Comparison of ENCODE assay signal across 7 mouse cellular contexts in the genomic region with DNA sequence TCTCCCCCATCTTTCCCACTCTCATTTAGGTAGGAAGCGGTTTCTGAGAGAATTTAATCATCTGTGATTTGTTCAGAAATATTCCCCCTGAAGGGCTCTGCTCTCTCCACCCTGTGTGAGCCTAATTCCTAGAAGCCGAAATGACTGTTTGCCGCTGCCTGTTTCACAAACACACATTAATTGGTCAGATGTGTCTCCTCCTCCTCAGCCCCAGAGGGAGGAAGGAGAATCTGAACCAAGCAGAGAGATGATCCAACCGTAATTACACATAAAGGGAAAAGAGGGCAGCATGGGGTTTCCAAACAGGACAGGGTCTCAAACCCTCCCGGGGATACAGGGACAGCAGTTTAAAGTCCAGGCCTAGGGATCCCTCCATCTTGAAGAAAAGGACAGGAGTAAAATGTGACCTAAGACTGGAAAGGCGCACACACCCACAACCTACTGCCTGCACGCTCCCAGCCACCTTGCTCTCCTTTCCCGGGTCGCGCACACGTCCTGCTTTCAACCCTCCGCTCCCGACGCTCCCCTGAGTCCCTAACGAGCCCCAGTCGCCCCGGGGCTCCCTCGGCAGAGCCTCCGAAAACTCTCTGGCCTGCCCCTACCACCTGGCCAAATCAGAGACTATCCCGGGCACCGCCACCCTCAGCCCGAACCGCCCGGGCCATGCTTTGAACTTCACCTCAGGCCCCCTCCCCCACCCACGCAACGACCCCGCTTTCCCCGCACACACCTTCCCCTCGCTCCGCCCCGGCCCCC. TPM values are rescaled to one million over a fixed set of nuclear protein-coding genes. Genes with fewer than 3 reads are reported as not detected.
DNase-seq lines count a peak whose midpoint lies in the region; ATAC-seq and TF ChIP-seq lines count a peak whose summit lies in the region.

No protein-coding gene starts in this region.

- under 1% methylated on average over 31 of the region's 31 CpGs for WGBS in forebrain, embryonic 14.5 days

- peak overlapping the region; percentile 59 for H3K4me2 ChIP-seq in forebrain, embryonic 14.5 days (ENCODE audit: low read length)

- peak; percentile 42 for ATAC-seq in Patski
- peak; percentile 41 for ATAC-seq in forebrain, embryonic 14.5 days
- peak; percentile 17 to 33; a peak in 1 of 4 replicates for ATAC-seq in hematopoietic stem cell, adult 5-6 weeks (replicated peaks in 1 of 2; ENCODE audit: insufficient read depth in 1 of 2, low FRiP score in 2 of 2, low TSS enrichment in 1 of 2, low read depth in 1 of 2, poor library complexity in 2 of 2, severe bottlenecking in 2 of 2)

- H3K9ac ChIP-seq in forebrain, embryonic 14.5 days (ENCODE audit: low read length): peak overlapping the region; percentile 97

- CTCF ChIA-PET in Patski (lab: Charles Lee): no interaction called here

- H3K27me3 ChIP-seq in Patski: no peaks in the 10 kb centered on the region
- H3K27me3 ChIP-seq in forebrain, embryonic 14.5 days (replicated peaks; ENCODE audit: control insufficient read depth, insufficient read depth, low read length): no peaks in the 10 kb centered on the region

- TF ChIP-seq CTCF in Patski (IDR thresholded peaks at IDR 0.05): peak; percentile 11

- peak overlapping the region; percentile 84 for H3K4me3 ChIP-seq in forebrain, embryonic 14.5 days (ENCODE audit: low read depth, low read length)

- in situ Hi-C loops in Patski (cut with MboI; ENCODE audit: low pct_unique_long_range_greater_than_20kb): loop anchor here (5.0 kb wide), 1 partner anchor 74 kb away; no protein-coding TSS in a partner anchor

- no peaks in the 10 kb centered on the region for H3K36me3 ChIP-seq in forebrain, embryonic 14.5 days (ENCODE audit: control insufficient read depth, insufficient read depth, low read length)

- POLR2A ChIA-PET in Patski (lab: Charles Lee): interaction anchor here (1.4 kb wide), 1 partner anchor 13 kb away, joined by 6 read pairs; no protein-coding TSS in a partner anchor

- DNase-seq in Patski (ENCODE audit: low read depth, low spot score): peak; percentile 51
- peak; percentile 47 for DNase-seq in cerebellum, adult 11 months
- DNase-seq in forebrain, embryonic 14.5 days (ENCODE audit: low spot score): peak; percentile 76
- DNase-seq in layer of hippocampus, adult 8-10 months (ENCODE audit: low spot score in 2 of 2): peak; percentile 46 to 52
- DNase-seq in lung, postnatal 14 days: peak; percentile 39
- DNase-seq in ovary, postnatal 36 days (ENCODE audit: low spot score): peak; percentile 23

- H3K27ac ChIP-seq in forebrain, embryonic 14.5 days (ENCODE audit: low read depth, low read length): peak overlapping the region; percentile 98

- H3K4me1 ChIP-seq in forebrain, embryonic 14.5 days (ENCODE audit: control insufficient read depth, insufficient read depth, low read length): peaks cover 36% of the 10 kb centered on the region

- no peaks in the 10 kb centered on the region for H3K9me3 ChIP-seq in forebrain, embryonic 14.5 days (replicated peaks; ENCODE audit: control insufficient read depth, low read length)

RNA-seq across cellular contexts. Expression of a gene that starts 0.6 kb away (rescaled TPM):
- polyA plus RNA-seq in Patski (2021): 25.7 TPM
- 7.4 and 8.8 TPM in 2 replicates for polyA plus RNA-seq in forebrain, embryonic 14.5 days (2014; fragmentation: Nextera tagmentation; extraction: Ambion mirVana)
- total RNA-seq in hematopoietic stem cell, adult 5-6 weeks (2017): 5.8 and 5.9 TPM in 2 replicates
- 10 to 100 TPM; 44.8 to 56.2 (median 50.2) TPM for total RNA-seq in layer of hippocampus, adult 8-10 months (2022)

Comparison
In these comparisons a context has a peak if more than half of its experiments do, and no peak if none do; other contexts are left out.
1. Peak in every context shown above with its lines: DNase-seq, ATAC-seq, H3K4me3 ChIP-seq and H3K27ac ChIP-seq.
2. DNase-seq: peak in every context shown above with its lines; median percentile 76 in forebrain, embryonic 14.5 days; 51 in Patski; 49 in layer of hippocampus, adult 8-10 months; 47 in cerebellum, adult 11 months; 39 in lung, postnatal 14 days; 23 in ovary, postnatal 36 days.